Mouse (Mus musculus): ENCODE measurements around the gene Tfr2.

DNA sequence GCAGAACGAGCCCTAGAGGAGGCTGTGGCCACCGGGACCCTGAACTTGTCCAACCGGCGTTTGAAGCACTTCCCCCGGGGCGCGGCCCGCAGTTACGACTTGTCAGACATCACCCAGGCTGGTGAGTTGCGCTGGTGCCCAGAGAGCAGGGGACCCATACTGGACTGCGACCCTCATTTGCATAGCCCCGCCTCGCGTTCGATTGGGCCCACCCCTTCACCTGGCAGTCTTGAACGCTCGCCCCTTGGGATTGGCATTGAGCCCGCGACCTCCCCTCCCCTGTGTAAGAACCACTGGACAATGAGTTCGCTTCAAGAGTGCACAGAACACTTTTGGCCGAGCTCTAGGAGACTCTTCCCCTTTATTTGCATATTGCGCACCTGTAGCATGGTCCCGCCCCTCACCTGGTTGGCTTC, 59.7 kb downstream of the Tfr2 start:
- TF ChIP-seq POLR2A (IDR thresholded peaks at IDR 0.05; ENCODE audit: insufficient read depth, low read length): no peak
- no peak for TF ChIP-seq CTCF (IDR thresholded peaks at IDR 0.05; ENCODE audit: low read depth, low read length)
